Mouse (Mus musculus) kidney, embryonic 15.5 days (tissue): ENCODE measurements around the gene Iqcb1. TPM values are rescaled to one million over a fixed set of nuclear protein-coding genes. Genes with fewer than 3 reads are reported as not detected.
A peak's percentile ranks its signal among the peaks of the same experiment; 100 is the strongest.

Experiments used
- ATAC-seq: fragments of 200-750 bp; cut with Nextera tagmentation; replicated peaks from 2 replicates; pipeline ENCODE4 v1.8.0; 2017; ENCODE audit warnings: moderate TSS enrichment; ENCODE audit not compliant: low FRiP score
- H3K27ac ChIP-seq: fragments of 300-500 bp; sonication (generic); 2 replicates; pipeline ENCODE4 v1.5.1; 2015; ENCODE audit warnings: mild to moderate bottlenecking, inconsistent platforms
- H3K27me3 ChIP-seq: fragments of 300-500 bp; sonication (generic); 2 replicates; pipeline ENCODE4 v1.6.1; 2015; ENCODE audit warnings: inconsistent platforms
- H3K36me3 ChIP-seq: fragments of 300-500 bp; sonication (generic); 2 replicates; pipeline ENCODE4 v1.6.1; 2015; ENCODE audit warnings: inconsistent platforms
- H3K4me1 ChIP-seq: fragments of 300-500 bp; sonication (generic); 2 replicates; pipeline ENCODE4 v1.6.1; 2015; ENCODE audit warnings: inconsistent platforms
- H3K4me2 ChIP-seq: fragments of 300-500 bp; sonication (generic); 2 replicates; pipeline ENCODE4 v1.6.1; 2015; ENCODE audit warnings: moderate library complexity, mild to moderate bottlenecking, inconsistent platforms
- H3K4me3 ChIP-seq: fragments of 300-500 bp; sonication (generic); replicated peaks from 2 replicates; pipeline ENCODE4 v1.5.1; 2015; ENCODE audit warnings: mild to moderate bottlenecking, inconsistent platforms
- H3K9ac ChIP-seq: fragments of 300-500 bp; sonication (generic); 2 replicates; pipeline ENCODE4 v1.6.1; 2015; ENCODE audit warnings: mild to moderate bottlenecking, inconsistent platforms
- H3K9me3 ChIP-seq: fragments of 300-500 bp; sonication (generic); replicated peaks from 2 replicates; pipeline ENCODE4 v1.6.1; 2016; ENCODE audit warnings: inconsistent platforms
- WGBS: fragments of 180-500 bp; shearing (Covaris S2); methylation state at CpG from one replicate; pipeline ENCODE4 v1.1.7; 2015; ENCODE audit warnings: mixed read lengths; 5-methylcytosine and 5-hydroxymethylcytosine counted together
- polyA plus RNA-seq: library from polyadenylated mRNA; unstranded; fragments of >200 nt; fragmentation: Nextera tagmentation; extraction: Ambion mirVana; gene quantifications from 2 replicates; pipeline ENCODE4 v1.2.1, GENCODE M21; 2015

The Iqcb1 gene
- polyA plus RNA-seq = 33.3 and 40.9 TPM in 2 replicates

- Histone ChIP-seq H3K9me3 (no peaks in the 10 kb centered on the region), H3K4me3 (peak within 1 kb of the TSS; percentile 93), H3K36me3 (no peaks in the 10 kb centered on the region), H3K4me2 (peak within 1 kb of the TSS; percentile 88), H3K4me1 (peaks cover 9% of the 10 kb centered on the region), H3K9ac (peak within 1 kb of the TSS; percentile 84), H3K27me3 (peaks cover 4% of the 10 kb centered on the region; the same call in 1 of the 2 replicates), H3K27ac (peak within 1 kb of the TSS; percentile 54)
- ATAC-seq = peak; percentile 99
- WGBS = under 1% methylated on average over 64 of the region's 64 CpGs
Measured at GRCm38 (mm10) chr16:36828054-36828786, at the start of gene Iqcb1. Iqcb1 (plus strand) TSS chr16:36828385.

GRCm38 (mm10) chr16:36784146-36784545 lies 44.0 kb upstream of the Iqcb1 start:
- no peak for ATAC-seq
- no peaks in the 10 kb centered on the region for H3K27me3 ChIP-seq
- no peaks in the 10 kb centered on the region for H3K9me3 ChIP-seq
- no peak overlapping the region for H3K9ac ChIP-seq
- no peaks in the 10 kb centered on the region for H3K4me1 ChIP-seq
- WGBS = 87% methylated on average over 2 of the region's 2 CpGs
- peak overlapping the region; percentile 26 for H3K4me3 ChIP-seq
- H3K4me2 ChIP-seq = peak overlapping the region; percentile 30; the same call in 1 of the 2 replicates
- no peaks in the 10 kb centered on the region for H3K36me3 ChIP-seq
- H3K27ac ChIP-seq = no peak overlapping the region

- peak within 1 kb of the TSS; percentile 26 for H3K4me3 ChIP-seq
- no peak for ATAC-seq
Measured at GRCm38 (mm10) chr16:36784594-36785313, 43.4 kb upstream of the Iqcb1 start, which contains the start of gene Slc15a2. Slc15a2 (minus strand) TSS chr16:36784962.

GRCm38 (mm10) chr16:36786466-36786865 lies 41.7 kb upstream of the Iqcb1 start:
- H3K9me3 ChIP-seq = no peaks in the 10 kb centered on the region
- no peaks in the 10 kb centered on the region for H3K36me3 ChIP-seq
- no peak overlapping the region for H3K27ac ChIP-seq
- WGBS = 74% methylated on average over 7 of the region's 7 CpGs
- H3K9ac ChIP-seq = no peak overlapping the region
- ATAC-seq = no peak
- no peaks in the 10 kb centered on the region for H3K27me3 ChIP-seq
- no peak overlapping the region for H3K4me3 ChIP-seq
- no peak overlapping the region for H3K4me2 ChIP-seq
- H3K4me1 ChIP-seq = no peaks in the 10 kb centered on the region

More at GRCm38 (mm10) chr16:36784594-36785313, 43.4 kb upstream of the Iqcb1 start, which contains the start of gene Slc15a2:
- H3K27ac ChIP-seq = no peak within 1 kb of the TSS
- H3K4me2 ChIP-seq = peak within 1 kb of the TSS; percentile 30
- H3K36me3 ChIP-seq = no peaks in the 10 kb centered on the region
- no peaks in the 10 kb centered on the region for H3K9me3 ChIP-seq
- 71% methylated on average over 10 of the region's 10 CpGs for WGBS
- H3K4me1 ChIP-seq = no peaks in the 10 kb centered on the region
- no peaks in the 10 kb centered on the region for H3K27me3 ChIP-seq
- no peak within 1 kb of the TSS for H3K9ac ChIP-seq

- H3K9me3 ChIP-seq = no peaks in the 10 kb centered on the region
- no peak for ATAC-seq
- WGBS = 82% methylated on average over 4 of the region's 4 CpGs
- H3K36me3 ChIP-seq = no peaks in the 10 kb centered on the region
- no peak overlapping the region for H3K4me3 ChIP-seq
- no peaks in the 10 kb centered on the region for H3K27me3 ChIP-seq
- H3K9ac ChIP-seq = no peak overlapping the region
- no peak overlapping the region for H3K27ac ChIP-seq
- H3K4me1 ChIP-seq = no peaks in the 10 kb centered on the region
- no peak overlapping the region for H3K4me2 ChIP-seq
Measured at GRCm38 (mm10) chr16:36790166-36790565, 38.0 kb upstream of the Iqcb1 start.

- no peak overlapping the region for H3K27ac ChIP-seq
- H3K9me3 ChIP-seq = no peaks in the 10 kb centered on the region
- H3K9ac ChIP-seq = no peak overlapping the region
- no peaks in the 10 kb centered on the region for H3K27me3 ChIP-seq
- no peak overlapping the region for H3K4me2 ChIP-seq
- 82% methylated on average over 2 of the region's 2 CpGs for WGBS
- H3K36me3 ChIP-seq = no peaks in the 10 kb centered on the region
- no peak for ATAC-seq
- H3K4me3 ChIP-seq = no peak overlapping the region
- no peaks in the 10 kb centered on the region for H3K4me1 ChIP-seq
Measured at GRCm38 (mm10) chr16:36794976-36795375, 33.2 kb upstream of the Iqcb1 start.

GRCm38 (mm10) chr16:36798334-36798733 lies 29.9 kb upstream of the Iqcb1 start:
- Histone ChIP-seq H3K27ac (no peak overlapping the region), H3K4me3 (no peak overlapping the region), H3K4me2 (no peak overlapping the region), H3K9me3 (no peaks in the 10 kb centered on the region), H3K4me1 (no peaks in the 10 kb centered on the region), H3K27me3 (no peaks in the 10 kb centered on the region), H3K36me3 (no peaks in the 10 kb centered on the region), H3K9ac (no peak overlapping the region)
- ATAC-seq = no peak
- 77% methylated on average over 2 of the region's 2 CpGs for WGBS

- H3K4me1 ChIP-seq = no peaks in the 10 kb centered on the region
- WGBS = 86% methylated on average over 3 of the region's 3 CpGs
- no peak for ATAC-seq
- no peak overlapping the region for H3K4me2 ChIP-seq
- H3K36me3 ChIP-seq = no peaks in the 10 kb centered on the region
- no peak overlapping the region for H3K27ac ChIP-seq
- no peak overlapping the region for H3K9ac ChIP-seq
- no peaks in the 10 kb centered on the region for H3K9me3 ChIP-seq
- no peaks in the 10 kb centered on the region for H3K27me3 ChIP-seq
- H3K4me3 ChIP-seq = no peak overlapping the region
Measured at GRCm38 (mm10) chr16:36802361-36802760, 25.8 kb upstream of the Iqcb1 start.

GRCm38 (mm10) chr16:36808616-36809015 lies 19.6 kb upstream of the Iqcb1 start:
- H3K4me2 ChIP-seq = no peak overlapping the region
- H3K4me1 ChIP-seq = no peaks in the 10 kb centered on the region
- no peaks in the 10 kb centered on the region for H3K36me3 ChIP-seq
- ATAC-seq = no peak
- H3K27ac ChIP-seq = peak overlapping the region; percentile 60
- H3K9me3 ChIP-seq = no peaks in the 10 kb centered on the region
- H3K9ac ChIP-seq = no peak overlapping the region
- H3K4me3 ChIP-seq = no peak overlapping the region
- H3K27me3 ChIP-seq = no peaks in the 10 kb centered on the region
- WGBS = 81% methylated on average over 3 of the region's 3 CpGs

GRCm38 (mm10) chr16:36813680-36814079 lies 14.5 kb upstream of the Iqcb1 start:
- no peak for ATAC-seq
- H3K9me3 ChIP-seq = no peaks in the 10 kb centered on the region
- no peak overlapping the region for H3K9ac ChIP-seq
- H3K27me3 ChIP-seq = no peaks in the 10 kb centered on the region
- H3K4me2 ChIP-seq = no peak overlapping the region
- no peak overlapping the region for H3K27ac ChIP-seq
- H3K4me1 ChIP-seq = no peaks in the 10 kb centered on the region
- H3K4me3 ChIP-seq = no peak overlapping the region
- WGBS = 80% methylated on average over 3 of the region's 3 CpGs
- no peaks in the 10 kb centered on the region for H3K36me3 ChIP-seq

- no peak overlapping the region for H3K4me3 ChIP-seq
- H3K36me3 ChIP-seq = no peaks in the 10 kb centered on the region
- no peaks in the 10 kb centered on the region for H3K27me3 ChIP-seq
- H3K4me1 ChIP-seq = 0 out of 2 replicates have a peak, but pooled peaks cover 5% of the 10 kb centered on the region
- H3K27ac ChIP-seq = no peak overlapping the region
- no peak overlapping the region for H3K4me2 ChIP-seq
- ATAC-seq = peak; percentile 36; the same call in 1 of the 2 replicates
- no peaks in the 10 kb centered on the region for H3K9me3 ChIP-seq
- H3K9ac ChIP-seq = no peak overlapping the region
Measured at GRCm38 (mm10) chr16:36816916-36817315, 11.3 kb upstream of the Iqcb1 start.

GRCm38 (mm10) chr16:36817321-36817926 lies 10.8 kb upstream of the Iqcb1 start:
- no peaks in the 10 kb centered on the region for H3K9me3 ChIP-seq
- H3K27ac ChIP-seq = no peak overlapping the region
- H3K27me3 ChIP-seq = no peaks in the 10 kb centered on the region
- H3K36me3 ChIP-seq = no peaks in the 10 kb centered on the region
- no peak overlapping the region for H3K9ac ChIP-seq
- WGBS = 20% methylated on average over 7 of the region's 7 CpGs
- peak; percentile 91 for ATAC-seq
- H3K4me2 ChIP-seq = no peak overlapping the region
- H3K4me3 ChIP-seq = no peak overlapping the region
- 0 out of 2 replicates have a peak, but pooled peaks cover 5% of the 10 kb centered on the region for H3K4me1 ChIP-seq
